Mouse (Mus musculus) hindbrain, embryonic 12.5 days (tissue): Measurements from ENCODE around the gene Fam24a. TPM values are rescaled to one million over a fixed set of nuclear protein-coding genes. Genes with fewer than 3 reads are reported as not detected.

Experiments used
- ATAC-seq: fragments of 200-750 bp; cut with Nextera tagmentation; 2 replicates; pipeline ENCODE4 v1.8.0; 2017; ENCODE audit warnings: moderate TSS enrichment; ENCODE audit not compliant: low FRiP score
- H3K27ac ChIP-seq: fragments of 300-500 bp; sonication (generic); 2 replicates; pipeline ENCODE4 v1.5.1; 2016; ENCODE audit warnings: mild to moderate bottlenecking
- H3K27me3 ChIP-seq: fragments of 300-500 bp; sonication (generic); 2 replicates; pipeline ENCODE4 v1.6.1; 2016; ENCODE audit warnings: mild to moderate bottlenecking
- H3K36me3 ChIP-seq: fragments of 300-500 bp; sonication (generic); 2 replicates; pipeline ENCODE4 v1.6.1; 2016; ENCODE audit warnings: mild to moderate bottlenecking
- H3K4me1 ChIP-seq: fragments of 300-500 bp; sonication (generic); 2 replicates; pipeline ENCODE4 v1.6.1; 2016
- H3K4me2 ChIP-seq: fragments of 300-500 bp; sonication (generic); replicated peaks from 2 replicates; pipeline ENCODE4 v1.6.1; 2016; ENCODE audit warnings: mild to moderate bottlenecking
- H3K4me3 ChIP-seq: fragments of 300-500 bp; sonication (generic); 2 replicates; pipeline ENCODE4 v1.5.1; 2016; ENCODE audit warnings: mild to moderate bottlenecking
- H3K9ac ChIP-seq: fragments of 300-500 bp; sonication (generic); 2 replicates; pipeline ENCODE4 v1.6.1; 2016; ENCODE audit warnings: mild to moderate bottlenecking, moderate library complexity
- H3K9me3 ChIP-seq: fragments of 300-500 bp; sonication (generic); replicated peaks from 2 replicates; pipeline ENCODE4 v1.6.1; 2016; ENCODE audit warnings: mild to moderate bottlenecking
- WGBS: fragments of 180-500 bp; shearing (Covaris S2); methylation state at CpG from one replicate; pipeline ENCODE4 v1.1.7; 2016; 5-methylcytosine and 5-hydroxymethylcytosine counted together
- polyA plus RNA-seq: library from polyadenylated mRNA; unstranded; fragments of >200 nt; fragmentation: Nextera tagmentation; extraction: Ambion mirVana; gene quantifications from 2 replicates; pipeline ENCODE4 v1.2.1, GENCODE M21; 2016

Fam24a gene
- polyA plus RNA-seq, 1 experiment from 2014 or later = not detected

- no peak for ATAC-seq
- Histone ChIP-seq H3K36me3 (peaks cover 46% of the 10 kb centered on the region), H3K4me2 (no peak overlapping the region), H3K27me3 (no peaks in the 10 kb centered on the region), H3K4me1 (peaks cover 3% of the 10 kb centered on the region), H3K9me3 (no peaks in the 10 kb centered on the region), H3K27ac (no peak overlapping the region), H3K9ac (no peak overlapping the region), H3K4me3 (no peak overlapping the region)
- 98% methylated on average over 13 of the region's 13 CpGs for WGBS
These were observed 22.4 kb downstream of the Fam24a start for GRCm38 (mm10) chr7:131356105-131356504.

GRCm38 (mm10) chr7:131362269-131362614 is 28.6 kb downstream of the Fam24a start:
- under 1% methylated on average over 35 of the region's 35 CpGs for WGBS

GRCm38 (mm10) chr7:131362615-131363300 is 29.1 kb downstream of the Fam24a start, which contains the start of gene 2310057M21Rik:
2310057M21Rik (minus strand) TSS chr7:131362759.
- no peaks in the 10 kb centered on the region for H3K9me3 ChIP-seq
- H3K27me3 ChIP-seq = no peaks in the 10 kb centered on the region
- under 1% methylated on average over 55 of the region's 55 CpGs for WGBS
- peak within 1 kb of the TSS; percentile 87 for H3K27ac ChIP-seq
- peaks cover 14% of the 10 kb centered on the region for H3K36me3 ChIP-seq
- H3K4me2 ChIP-seq = peak within 1 kb of the TSS; percentile 78
- H3K4me1 ChIP-seq = peaks cover 14% of the 10 kb centered on the region
- peak within 1 kb of the TSS; percentile 85 for H3K4me3 ChIP-seq
- ATAC-seq = peak; percentile 99
- peak within 1 kb of the TSS; percentile 92 for H3K9ac ChIP-seq

More at GRCm38 (mm10) chr7:131362269-131362614, 28.6 kb downstream of the Fam24a start:
- H3K27ac ChIP-seq = peak overlapping the region; percentile 85
- H3K9me3 ChIP-seq = no peaks in the 10 kb centered on the region
- H3K9ac ChIP-seq = peak overlapping the region; percentile 92
- H3K4me3 ChIP-seq = peak overlapping the region; percentile 85
- H3K4me1 ChIP-seq = peaks cover 14% of the 10 kb centered on the region
- H3K4me2 ChIP-seq = peak overlapping the region; percentile 78
- H3K27me3 ChIP-seq = no peaks in the 10 kb centered on the region
- H3K36me3 ChIP-seq = peaks cover 19% of the 10 kb centered on the region
- peak; percentile 90 for ATAC-seq

- 96% methylated on average over 8 of the region's 8 CpGs for WGBS
- H3K9me3 ChIP-seq = no peaks in the 10 kb centered on the region
- no peaks in the 10 kb centered on the region for H3K27me3 ChIP-seq
- no peak overlapping the region for H3K9ac ChIP-seq
- H3K4me3 ChIP-seq = no peak overlapping the region
- no peak overlapping the region for H3K4me2 ChIP-seq
- no peak overlapping the region for H3K27ac ChIP-seq
- ATAC-seq = no peak
- 0 out of 2 replicates have a peak, but pooled peaks cover 2% of the 10 kb centered on the region for H3K36me3 ChIP-seq
- peaks cover 14% of the 10 kb centered on the region for H3K4me1 ChIP-seq
These were observed 30.5 kb downstream of the Fam24a start for GRCm38 (mm10) chr7:131364131-131364530.

GRCm38 (mm10) chr7:131370648-131371469 is 37.2 kb downstream of the Fam24a start, which contains the start of gene Pstk:
Pstk (plus strand) TSS chr7:131371141.
- H3K27ac ChIP-seq = peak within 1 kb of the TSS; percentile 89
- ATAC-seq = peak; percentile 97
- WGBS = 4% methylated on average over 47 of the region's 47 CpGs
- H3K4me3 ChIP-seq = peak within 1 kb of the TSS; percentile 76
- H3K27me3 ChIP-seq = no peaks in the 10 kb centered on the region
- H3K9ac ChIP-seq = peak within 1 kb of the TSS; percentile 85
- H3K4me2 ChIP-seq = peak within 1 kb of the TSS; percentile 79
- H3K4me1 ChIP-seq = peaks cover 5% of the 10 kb centered on the region
- H3K9me3 ChIP-seq = no peaks in the 10 kb centered on the region
- no peaks in the 10 kb centered on the region for H3K36me3 ChIP-seq

- 6% methylated on average over 9 of the region's 9 CpGs for WGBS
- peak overlapping the region; percentile 89 for H3K27ac ChIP-seq
- ATAC-seq = 0 out of 2 replicates have a peak, but pooled peaks have one; percentile 19
These were observed 37.8 kb downstream of the Fam24a start for GRCm38 (mm10) chr7:131371470-131371860.

GRCm38 (mm10) chr7:131371880-131372651 is 38.4 kb downstream of the Fam24a start:
- Histone ChIP-seq H3K27me3 (no peaks in the 10 kb centered on the region), H3K4me3 (peak overlapping the region; percentile 76), H3K9ac (peak overlapping the region; percentile 85), H3K36me3 (no peaks in the 10 kb centered on the region), H3K4me1 (peaks cover 5% of the 10 kb centered on the region), H3K4me2 (peak overlapping the region; percentile 79), H3K27ac (no peak overlapping the region), H3K9me3 (no peaks in the 10 kb centered on the region)
- 78% methylated on average over 9 of the region's 9 CpGs for WGBS
- ATAC-seq = no peak

More at GRCm38 (mm10) chr7:131371470-131371860, 37.8 kb downstream of the Fam24a start:
- Histone ChIP-seq H3K4me2 (peak overlapping the region; percentile 79), H3K4me1 (peaks cover 5% of the 10 kb centered on the region), H3K27me3 (no peaks in the 10 kb centered on the region), H3K36me3 (no peaks in the 10 kb centered on the region), H3K9me3 (no peaks in the 10 kb centered on the region), H3K4me3 (peak overlapping the region; percentile 76), H3K9ac (peak overlapping the region; percentile 85)

Other genes starting within 250 kb of the Fam24a start
- not detected in 2 replicates for gene 4933402N03Rik, start 187.6 kb upstream of the Fam24a start, polyA plus RNA-seq
- 0.03 TPM in 1 of 2 replicates, not detected in the other for gene 5430419D17Rik, start 159.5 kb upstream of the Fam24a start, polyA plus RNA-seq
- not detected in 2 replicates for gene Cuzd1, start 11.6 kb upstream of the Fam24a start, polyA plus RNA-seq
- not detected in 2 replicates for gene Fam24b, start 4.3 kb upstream of the Fam24a start, polyA plus RNA-seq
- 17.3 and 21.3 TPM in 2 replicates for gene 2310057M21Rik, start 28.9 kb downstream of the Fam24a start, polyA plus RNA-seq
- gene Pstk, start 37.3 kb downstream of the Fam24a start, polyA plus RNA-seq = 54.8 and 56.5 TPM in 2 replicates
- 18.9 and 22.7 TPM in 2 replicates for gene Ikzf5, start 76.7 kb downstream of the Fam24a start, polyA plus RNA-seq
- gene Acadsb, start 76.7 kb downstream of the Fam24a start, polyA plus RNA-seq = 107 and 111 TPM in 2 replicates
- 2.2 and 4.1 TPM in 2 replicates for gene Hmx3, start 209.0 kb downstream of the Fam24a start, polyA plus RNA-seq
- 3.5 and 3.9 TPM in 2 replicates for gene Hmx2, start 214.9 kb downstream of the Fam24a start, polyA plus RNA-seq
- 217 and 220 TPM in 2 replicates for gene Bub3, start 226.4 kb downstream of the Fam24a start, polyA plus RNA-seq